Mouse (Mus musculus) bone marrow, adult 2 months (tissue): ENCODE data around the gene Ttc26. TPM values are rescaled to one million over a fixed set of nuclear protein-coding genes. Genes with fewer than 3 reads are reported as not detected.
"Not testable (repeated sequence)": the region's sequence is repeated elsewhere in the genome, so short reads cannot be mapped to it uniquely, and the experiment has no call there.

Source experiments
- H3K27ac ChIP-seq: fragments of 200-500 bp; 2 replicates; pipeline ENCODE4 v1.5.1; 2012; ENCODE audit warnings: low read depth, mild to moderate bottlenecking, control low read depth, inconsistent platforms, low read length; ENCODE audit not compliant: control insufficient read depth, poor library complexity, insufficient read depth
- H3K4me1 ChIP-seq: fragments of 200-500 bp; 2 replicates; pipeline ENCODE4 v1.6.1; 2011; ENCODE audit warnings: low read length; ENCODE audit not compliant: control insufficient read depth, insufficient read depth
- H3K4me3 ChIP-seq: fragments of 200-500 bp; replicated peaks from 2 replicates; pipeline ENCODE3; 2011; ENCODE audit warnings: mild to moderate bottlenecking, low read depth, low read length, control low read depth; ENCODE audit not compliant: control insufficient read depth
- CTCF ChIP-seq: fragments of 200-500 bp; IDR thresholded peaks from 2 replicates; pipeline ENCODE4 v1.5.1; 2011; ENCODE audit warnings: low read length, control low read depth; ENCODE audit not compliant: control insufficient read depth, insufficient read depth
- POLR2A ChIP-seq: fragments of 200-500 bp; IDR thresholded peaks from 2 replicates; pipeline ENCODE4 v1.6.1; 2011; ENCODE audit warnings: low read depth, mild to moderate bottlenecking, control low read depth, low read length, borderline replicate concordance; ENCODE audit not compliant: control insufficient read depth
- WGBS: fragments of 180-500 bp; shearing (Covaris S2); methylation state at CpG from one replicate; pipeline ENCODE4 v1.1.7; 2018; 5-methylcytosine and 5-hydroxymethylcytosine counted together
- polyA plus RNA-seq: library from polyadenylated mRNA; stranded (reverse); fragments of >200 nt; gene quantifications from 2 replicates; pipeline ENCODE4 v1.2.4, GENCODE M21; 2011; ENCODE audit warnings: low replicate concordance; ENCODE audit not compliant: missing spikeins, insufficient read depth, insufficient read length

Gene Ttc26
- polyA plus RNA-seq, 1 experiment = 1.2 TPM

GRCm38 (mm10) chr6:38433261-38434033 lies 52.2 kb downstream of the Ttc26 start, which contains the start of gene Ubn2:
TSS of gene Ubn2 (plus strand) at chr6:38433950.
- H3K4me1 ChIP-seq = no peaks in the 10 kb centered on the region; the same call in 1 of the 2 replicates
- peak within 1 kb of the TSS; percentile 99 for H3K27ac ChIP-seq
- WGBS = under 1% methylated on average over 64 of the region's 64 CpGs
- peak within 1 kb of the TSS; percentile 89 for H3K4me3 ChIP-seq
- TF ChIP-seq POLR2A = peak; percentile 78; the same call in 1 of the 2 replicates
- no peak for TF ChIP-seq CTCF

- Histone ChIP-seq H3K4me3 (peak overlapping the region; percentile 89), H3K4me1 (no peaks in the 10 kb centered on the region; the same call in 1 of the 2 replicates), H3K27ac (peak overlapping the region; percentile 99)
- WGBS = 3% methylated on average over 117 of the region's 118 CpGs
- no peak for TF ChIP-seq POLR2A
- no peak for TF ChIP-seq CTCF
Measured at GRCm38 (mm10) chr6:38434055-38435023, 53.1 kb downstream of the Ttc26 start.

GRCm38 (mm10) chr6:38443842-38444241 lies 62.6 kb downstream of the Ttc26 start:
- 66% methylated on average over 3 of the region's 3 CpGs for WGBS
- Histone ChIP-seq H3K4me1 (no peaks in the 10 kb centered on the region), H3K27ac (no peak overlapping the region), H3K4me3 (no peak overlapping the region)
- no peak for TF ChIP-seq CTCF
- TF ChIP-seq POLR2A = no peak

GRCm38 (mm10) chr6:38448295-38448694 lies 67.0 kb downstream of the Ttc26 start:
- no peaks in the 10 kb centered on the region for H3K4me1 ChIP-seq
- WGBS = 69% methylated on average over 2 of the region's 2 CpGs
- TF ChIP-seq POLR2A (no peak), CTCF (no peak)
- H3K4me3 ChIP-seq = no peak overlapping the region
- H3K27ac ChIP-seq = no peak overlapping the region

- TF ChIP-seq POLR2A (no peak), CTCF (no peak)
- no peaks in the 10 kb centered on the region for H3K4me1 ChIP-seq
- WGBS = 93% methylated on average over 4 of the region's 4 CpGs
- no peak overlapping the region for H3K27ac ChIP-seq
- H3K4me3 ChIP-seq = no peak overlapping the region
Measured at GRCm38 (mm10) chr6:38453049-38453448, 71.8 kb downstream of the Ttc26 start.

- not testable (repeated sequence) for H3K27ac ChIP-seq, H3K4me3 ChIP-seq, H3K4me1 ChIP-seq
Measured at GRCm38 (mm10) chr6:38456425-38456824, 75.2 kb downstream of the Ttc26 start.

GRCm38 (mm10) chr6:38458075-38458474 lies 76.8 kb downstream of the Ttc26 start:
- Histone ChIP-seq H3K4me3 (no peak overlapping the region), H3K27ac (no peak overlapping the region), H3K4me1 (no peaks in the 10 kb centered on the region)
- no peak for TF ChIP-seq POLR2A
- TF ChIP-seq CTCF = no peak
- 94% methylated on average over 3 of the region's 3 CpGs for WGBS

GRCm38 (mm10) chr6:38469591-38469990 lies 88.3 kb downstream of the Ttc26 start:
- H3K4me3 ChIP-seq = no peak overlapping the region
- 72% methylated on average over 4 of the region's 4 CpGs for WGBS
- TF ChIP-seq POLR2A (no peak), CTCF (no peak)
- no peak overlapping the region for H3K27ac ChIP-seq
- no peaks in the 10 kb centered on the region for H3K4me1 ChIP-seq

Other genes starting within 250 kb of the Ttc26 start
- 0.55 and 1.6 TPM in 2 replicates for gene D630045J12Rik, start 127.5 kb upstream of the Ttc26 start, polyA plus RNA-seq
- gene Zc3hav1l, start 82.2 kb upstream of the Ttc26 start, polyA plus RNA-seq = 0.93 and 2.2 TPM in 2 replicates
- gene Zc3hav1, start 26.9 kb upstream of the Ttc26 start, polyA plus RNA-seq = 45.5 and 46.8 TPM in 2 replicates
- gene Ubn2, start 52.5 kb downstream of the Ttc26 start, polyA plus RNA-seq = 43.7 and 55.1 TPM in 2 replicates
- 22.7 and 28.7 TPM in 2 replicates for gene Fmc1, start 152.0 kb downstream of the Ttc26 start, polyA plus RNA-seq
- 164 and 190 TPM in 2 replicates for gene Luc7l2, start 169.9 kb downstream of the Ttc26 start, polyA plus RNA-seq